Mouse (Mus musculus): ENCODE data around the gene Apbb2.
"Not testable (repeated sequence)": the region's sequence is repeated elsewhere in the genome, so short reads cannot be mapped to it uniquely, and the experiment has no call there.

Apbb2 gene

GRCm38 (mm10) chr5:66302085-66302815 lies 316.3 kb downstream of the Apbb2 start:
- DNase-seq (ENCODE audit: extremely low spot score, low spot score) = no peak

GRCm38 (mm10) chr5:66300576-66300975 lies 318.0 kb downstream of the Apbb2 start:
- no peak for DNase-seq (ENCODE audit: extremely low spot score, low spot score)

GRCm38 (mm10) chr5:66298856-66299255 lies 319.7 kb downstream of the Apbb2 start:
- DNase-seq (ENCODE audit: extremely low spot score, low spot score) = no peak

- no peak for DNase-seq (ENCODE audit: extremely low spot score, low spot score)
These were observed 322.5 kb downstream of the Apbb2 start for GRCm38 (mm10) chr5:66296116-66296515.

- DNase-seq (ENCODE audit: extremely low spot score, low spot score) = no peak
These were observed 323.6 kb downstream of the Apbb2 start for GRCm38 (mm10) chr5:66294952-66295351.

- DNase-seq (ENCODE audit: extremely low spot score, low spot score) = no peak
These were observed 324.4 kb downstream of the Apbb2 start for GRCm38 (mm10) chr5:66294106-66294625.

GRCm38 (mm10) chr5:66280742-66281141 lies 337.8 kb downstream of the Apbb2 start:
- DNase-seq (ENCODE audit: extremely low spot score, low spot score) = no peak

- no peak for DNase-seq (ENCODE audit: extremely low spot score, low spot score)
These were observed 338.9 kb downstream of the Apbb2 start for GRCm38 (mm10) chr5:66279650-66280049.

GRCm38 (mm10) chr5:66274417-66274816 lies 344.2 kb downstream of the Apbb2 start:
- DNase-seq (ENCODE audit: extremely low spot score, low spot score) = no peak

- DNase-seq (ENCODE audit: extremely low spot score, low spot score) = no peak
These were observed 347.4 kb downstream of the Apbb2 start for GRCm38 (mm10) chr5:66271141-66271540.

- DNase-seq (ENCODE audit: extremely low spot score, low spot score) = no peak
These were observed 349.0 kb downstream of the Apbb2 start for GRCm38 (mm10) chr5:66269616-66270015.

GRCm38 (mm10) chr5:66263398-66263797 lies 355.2 kb downstream of the Apbb2 start:
- DNase-seq (ENCODE audit: extremely low spot score, low spot score) = peak; percentile 44

- no peak for DNase-seq (ENCODE audit: extremely low spot score, low spot score)
These were observed 356.1 kb downstream of the Apbb2 start for GRCm38 (mm10) chr5:66262475-66262874.

- DNase-seq (ENCODE audit: extremely low spot score, low spot score) = peak; percentile 78
These were observed 358.7 kb downstream of the Apbb2 start, which contains the start of gene Nsun7 for GRCm38 (mm10) chr5:66259756-66260448. Gene Nsun7 (plus strand): TSS chr5:66259897.

GRCm38 (mm10) chr5:66259431-66259755 lies 359.2 kb downstream of the Apbb2 start:
- DNase-seq (ENCODE audit: extremely low spot score, low spot score) = not testable (repeated sequence)

- no peak for DNase-seq (ENCODE audit: extremely low spot score, low spot score)
These were observed 359.6 kb downstream of the Apbb2 start for GRCm38 (mm10) chr5:66259000-66259399.

- no peak for DNase-seq (ENCODE audit: extremely low spot score, low spot score)
These were observed 363.5 kb downstream of the Apbb2 start for GRCm38 (mm10) chr5:66255044-66255443.

- DNase-seq (ENCODE audit: extremely low spot score, low spot score) = no peak
These were observed 365.4 kb downstream of the Apbb2 start for GRCm38 (mm10) chr5:66253219-66253618.

Data from neural tube, embryonic 10.5 days (tissue).